Mouse (Mus musculus): ENCODE measurements around the gene Lrrc71. TPM values are rescaled to one million over a fixed set of nuclear protein-coding genes. Genes with fewer than 3 reads are reported as not detected.

Gene Lrrc71
- polyA plus RNA-seq (2012; rRNA removed): 3.2 and 3.9 TPM in 2 replicates

GRCm38 (mm10) chr3:87748431-87748830 is at the start of gene Lrrc71:
Gene Lrrc71 (minus strand): TSS chr3:87748625.
- DNase-seq (ENCODE audit: low read depth): no peak

- no peak for DNase-seq (ENCODE audit: low read depth)
Measured at GRCm38 (mm10) chr3:87796736-87797334, 48.4 kb upstream of the Lrrc71 start, which contains the start of gene Insrr. Gene Insrr (plus strand): TSS chr3:87796951.

- no peak for DNase-seq (ENCODE audit: low read depth)
Measured at GRCm38 (mm10) chr3:87795336-87796277, 47.2 kb upstream of the Lrrc71 start.

GRCm38 (mm10) chr3:87794922-87795325 is 46.5 kb upstream of the Lrrc71 start, which contains the start of gene Ntrk1:
Gene Ntrk1 (minus strand): TSS chr3:87795162.
- no peak for DNase-seq (ENCODE audit: low read depth)

- DNase-seq (ENCODE audit: low read depth): no peak
Measured at GRCm38 (mm10) chr3:87789768-87790167, 41.3 kb upstream of the Lrrc71 start.

- DNase-seq (ENCODE audit: low read depth): no peak
Measured at GRCm38 (mm10) chr3:87789248-87789647, 40.8 kb upstream of the Lrrc71 start.

GRCm38 (mm10) chr3:87785626-87786214 is 37.3 kb upstream of the Lrrc71 start:
- no peak for DNase-seq (ENCODE audit: low read depth)

- no peak for DNase-seq (ENCODE audit: low read depth)
Measured at GRCm38 (mm10) chr3:87785156-87785555, 36.7 kb upstream of the Lrrc71 start.

- DNase-seq (ENCODE audit: low read depth): no peak
Measured at GRCm38 (mm10) chr3:87783282-87784023, 35.0 kb upstream of the Lrrc71 start.

GRCm38 (mm10) chr3:87779086-87779485 is 30.7 kb upstream of the Lrrc71 start:
- DNase-seq (ENCODE audit: low read depth): no peak

- DNase-seq (ENCODE audit: low read depth): no peak
Measured at GRCm38 (mm10) chr3:87778283-87778682, 29.9 kb upstream of the Lrrc71 start.

- DNase-seq (ENCODE audit: low read depth): no peak
Measured at GRCm38 (mm10) chr3:87771088-87771487, 22.7 kb upstream of the Lrrc71 start.

- DNase-seq (ENCODE audit: low read depth): no peak
Measured at GRCm38 (mm10) chr3:87770280-87770679, 21.9 kb upstream of the Lrrc71 start.

- no peak for DNase-seq (ENCODE audit: low read depth)
Measured at GRCm38 (mm10) chr3:87769506-87769905, 21.1 kb upstream of the Lrrc71 start.

- no peak for DNase-seq (ENCODE audit: low read depth)
Measured at GRCm38 (mm10) chr3:87768844-87769243, 20.4 kb upstream of the Lrrc71 start.

GRCm38 (mm10) chr3:87768431-87768830 is 20.0 kb upstream of the Lrrc71 start:
- DNase-seq (ENCODE audit: low read depth): no peak

- DNase-seq (ENCODE audit: low read depth): no peak
Measured at GRCm38 (mm10) chr3:87767764-87768163, 19.3 kb upstream of the Lrrc71 start.

GRCm38 (mm10) chr3:87766284-87766667 is 17.9 kb upstream of the Lrrc71 start:
- DNase-seq (ENCODE audit: low read depth): no peak

- DNase-seq (ENCODE audit: low read depth): no peak
Measured at GRCm38 (mm10) chr3:87765631-87766283, 17.3 kb upstream of the Lrrc71 start.

- no peak for DNase-seq (ENCODE audit: low read depth)
Measured at GRCm38 (mm10) chr3:87765091-87765490, 16.7 kb upstream of the Lrrc71 start.

- no peak for DNase-seq (ENCODE audit: low read depth)
Measured at GRCm38 (mm10) chr3:87764506-87764905, 16.1 kb upstream of the Lrrc71 start.

All from gonadal fat pad, adult 2 months (tissue).